Mouse (Mus musculus): ENCODE results near the gene Gm21818.
"Not testable (repeated sequence)": the region's sequence is repeated elsewhere in the genome, so short reads cannot be mapped to it uniquely, and the experiment has no call there.

Gene Gm21818

GRCm38 (mm10) chr13:120172133-120172532 lies at the start of gene Gm21818:
TSS of gene Gm21818 (plus strand) at chr13:120172433.
- DNase-seq: not testable (repeated sequence)

GRCm38 (mm10) chr13:120139946-120140345 lies 32.3 kb upstream of the Gm21818 start, which contains the start of gene Gm20767:
TSS of gene Gm20767 (plus strand) at chr13:120140246.
- DNase-seq: not testable (repeated sequence)

- not testable (repeated sequence) for DNase-seq
Measured at GRCm38 (mm10) chr13:120142348-120142747, 29.9 kb upstream of the Gm21818 start.

GRCm38 (mm10) chr13:120149660-120150407 lies 22.4 kb upstream of the Gm21818 start:
- not testable (repeated sequence) for DNase-seq

- peak; percentile 80 for DNase-seq
Measured at GRCm38 (mm10) chr13:120150589-120150988, 21.6 kb upstream of the Gm21818 start.

GRCm38 (mm10) chr13:120168301-120168700 lies 3.9 kb upstream of the Gm21818 start:
- DNase-seq: not testable (repeated sequence)

- DNase-seq: not testable (repeated sequence)
Measured at GRCm38 (mm10) chr13:120196189-120196821, 24.1 kb downstream of the Gm21818 start.

GRCm38 (mm10) chr13:120215847-120216246 lies 43.6 kb downstream of the Gm21818 start, which contains the start of gene Gm21762:
TSS of gene Gm21762 (minus strand) at chr13:120215947.
- DNase-seq: not testable (repeated sequence)

- not testable (repeated sequence) for DNase-seq
Measured at GRCm38 (mm10) chr13:120220922-120221321, 48.7 kb downstream of the Gm21818 start.

- DNase-seq: not testable (repeated sequence)
Measured at GRCm38 (mm10) chr13:120223012-120223659, 50.9 kb downstream of the Gm21818 start.
